Mouse (Mus musculus) right cerebral cortex, adult 18-20 months (tissue): Measurements from ENCODE around the gene Cplx3.

ENCODE experiments used
- DNase-seq: peaks from one replicate; pipeline ENCODE4 v3.0.0; 2022; ENCODE audit warnings: mixed read lengths

Gene Cplx3

DNA sequence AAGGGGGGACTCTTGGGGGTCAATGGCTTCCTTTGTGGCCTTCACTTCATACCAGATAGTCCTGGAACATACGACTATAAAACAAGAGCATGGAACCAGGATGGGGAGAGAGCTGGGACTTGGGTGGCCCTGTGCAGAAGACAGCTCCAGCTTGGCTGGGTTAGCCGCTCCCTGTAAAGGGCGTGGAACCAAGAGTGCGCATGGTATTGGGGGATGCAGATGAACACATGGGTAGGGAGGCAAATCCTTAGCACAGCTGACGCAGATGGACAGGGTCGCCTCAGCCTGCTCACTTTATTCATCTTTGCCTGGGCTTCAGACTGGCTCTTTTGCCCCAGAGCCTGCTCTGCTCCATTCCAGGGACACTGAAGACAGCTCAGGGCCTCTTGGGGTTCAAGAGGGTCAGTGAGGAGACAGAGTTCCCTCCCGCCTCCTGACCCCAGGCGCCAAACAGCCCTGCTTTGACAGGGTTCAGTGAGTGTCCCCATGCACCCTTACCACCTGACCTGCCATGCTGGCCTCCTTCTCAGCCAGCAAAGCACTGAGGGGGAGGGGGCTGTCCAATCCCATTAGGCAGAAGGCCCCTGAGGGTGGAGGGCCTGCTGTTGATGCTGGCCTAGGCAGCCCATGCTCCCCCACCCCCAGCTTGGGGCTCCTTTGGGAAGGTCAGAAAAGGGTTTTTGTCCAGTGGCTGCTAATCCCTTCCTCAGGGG, 7.1 kb downstream of the Cplx3 start:
- DNase-seq: no peak

DNA sequence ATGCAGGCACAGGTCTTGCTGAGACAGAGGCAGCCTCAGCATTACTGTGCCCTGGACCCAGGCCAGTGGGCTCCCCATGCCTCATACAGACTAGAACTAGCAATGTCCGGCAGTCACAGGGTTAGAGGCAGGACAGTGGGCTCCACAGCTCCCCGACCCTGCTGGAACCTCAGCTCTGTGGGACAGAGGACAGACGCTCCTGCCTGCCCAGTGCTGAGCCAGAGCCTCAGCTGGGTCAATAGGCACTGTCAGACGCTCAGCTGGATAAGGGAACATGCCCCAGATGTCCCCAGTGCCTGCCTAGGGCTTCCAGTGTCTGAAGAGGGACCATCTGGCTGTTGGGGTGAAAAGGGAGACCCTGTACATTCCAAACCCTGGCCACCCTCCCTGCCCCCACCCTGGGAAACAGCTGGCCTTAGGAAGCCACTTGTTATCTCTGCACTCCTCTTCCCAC, 8.1 kb downstream of the Cplx3 start:
- no peak for DNase-seq

DNA sequence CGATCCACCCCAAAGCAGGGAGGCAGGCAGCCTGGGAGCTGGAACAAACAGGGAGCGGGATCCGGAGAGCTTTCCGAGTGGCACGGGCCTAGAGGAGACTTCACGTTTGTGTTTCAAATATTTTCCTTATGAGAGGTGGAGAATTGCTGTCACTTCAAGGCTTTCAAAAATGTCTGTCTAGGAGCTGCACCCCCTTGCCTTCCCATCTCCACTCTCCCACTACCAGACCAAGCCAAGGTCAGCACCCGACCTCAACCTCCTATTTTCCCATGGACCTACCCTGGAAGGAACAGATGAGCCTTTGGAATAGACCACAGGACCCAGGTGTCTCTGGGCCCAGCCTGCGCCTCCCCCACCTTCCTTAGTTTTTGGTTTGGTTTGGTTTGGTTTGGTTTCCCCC, 8.8 kb downstream of the Cplx3 start:
- DNase-seq: no peak

DNA sequence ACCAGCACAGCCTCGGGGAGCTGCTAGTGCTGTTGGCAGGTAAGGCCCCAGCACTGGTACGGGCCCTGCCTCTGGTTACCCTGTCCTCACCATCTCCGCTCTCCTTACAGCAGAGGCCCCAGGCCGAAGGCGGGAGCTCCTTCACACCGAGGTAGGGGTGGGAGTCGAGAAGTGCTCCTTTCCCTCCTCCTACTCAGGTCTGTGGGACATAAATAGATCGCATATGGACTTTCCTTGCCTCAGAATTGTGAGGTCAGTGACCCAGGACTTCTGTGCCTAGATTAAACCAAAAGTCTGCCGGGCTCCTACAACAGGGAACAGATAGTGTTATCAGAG, 11.9 kb downstream of the Cplx3 start:
- DNase-seq: no peak

DNA sequence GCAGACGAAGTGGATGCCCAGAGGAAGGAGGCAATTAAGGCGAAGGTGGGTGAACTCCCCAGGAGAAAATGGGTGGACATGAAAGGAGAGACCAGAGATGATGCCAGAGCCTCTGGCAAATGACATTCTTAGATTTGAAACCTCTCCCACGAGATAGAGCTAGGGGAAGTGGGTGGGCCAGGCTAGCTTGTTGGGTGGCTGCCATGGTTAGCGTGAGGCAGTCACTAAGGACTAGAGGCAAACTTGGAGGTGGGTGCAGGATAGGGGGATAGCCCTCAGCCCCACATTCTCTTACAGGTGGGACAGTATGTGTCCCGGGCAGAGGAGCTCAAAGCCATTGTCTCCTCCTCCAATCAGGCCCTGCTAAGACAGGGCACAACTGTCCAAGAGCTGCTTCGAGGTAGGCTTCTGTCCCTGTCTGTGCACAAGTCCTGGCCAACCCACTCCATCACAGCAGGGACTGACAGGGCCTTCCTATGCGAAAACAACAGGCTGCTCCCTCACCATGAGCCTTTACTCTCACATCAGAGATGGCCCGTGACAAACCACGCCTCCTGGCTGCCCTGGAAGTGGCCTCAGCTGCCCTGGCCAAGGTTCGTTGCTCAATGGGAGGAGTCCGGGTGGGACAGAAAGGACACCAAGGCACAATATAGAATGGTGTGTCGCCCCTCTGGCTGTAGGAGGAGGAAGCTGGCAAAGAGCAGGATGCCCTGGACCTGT, 12.5 kb downstream of the Cplx3 start:
- DNase-seq: no peak

DNA sequence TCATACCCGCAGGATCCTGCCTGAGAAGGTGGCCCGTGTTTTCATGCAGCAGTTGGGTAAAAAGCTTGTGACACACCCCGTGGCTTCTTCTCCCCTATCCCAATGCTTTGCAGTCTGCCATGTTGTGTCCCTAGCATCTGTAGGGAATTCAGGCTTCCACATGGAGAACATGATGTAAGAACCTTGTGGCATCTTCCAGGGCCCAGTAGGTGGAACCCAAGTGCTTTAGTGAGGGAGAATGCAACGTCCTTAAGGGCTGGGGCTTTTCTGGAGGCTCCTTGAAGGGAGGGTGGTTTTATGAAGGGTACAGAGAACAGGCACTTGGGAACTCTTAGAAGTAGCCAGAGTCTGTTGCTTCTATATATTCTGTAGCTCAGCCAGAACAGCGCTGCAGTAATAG, 15.4 kb downstream of the Cplx3 start:
- DNase-seq: no peak

DNA sequence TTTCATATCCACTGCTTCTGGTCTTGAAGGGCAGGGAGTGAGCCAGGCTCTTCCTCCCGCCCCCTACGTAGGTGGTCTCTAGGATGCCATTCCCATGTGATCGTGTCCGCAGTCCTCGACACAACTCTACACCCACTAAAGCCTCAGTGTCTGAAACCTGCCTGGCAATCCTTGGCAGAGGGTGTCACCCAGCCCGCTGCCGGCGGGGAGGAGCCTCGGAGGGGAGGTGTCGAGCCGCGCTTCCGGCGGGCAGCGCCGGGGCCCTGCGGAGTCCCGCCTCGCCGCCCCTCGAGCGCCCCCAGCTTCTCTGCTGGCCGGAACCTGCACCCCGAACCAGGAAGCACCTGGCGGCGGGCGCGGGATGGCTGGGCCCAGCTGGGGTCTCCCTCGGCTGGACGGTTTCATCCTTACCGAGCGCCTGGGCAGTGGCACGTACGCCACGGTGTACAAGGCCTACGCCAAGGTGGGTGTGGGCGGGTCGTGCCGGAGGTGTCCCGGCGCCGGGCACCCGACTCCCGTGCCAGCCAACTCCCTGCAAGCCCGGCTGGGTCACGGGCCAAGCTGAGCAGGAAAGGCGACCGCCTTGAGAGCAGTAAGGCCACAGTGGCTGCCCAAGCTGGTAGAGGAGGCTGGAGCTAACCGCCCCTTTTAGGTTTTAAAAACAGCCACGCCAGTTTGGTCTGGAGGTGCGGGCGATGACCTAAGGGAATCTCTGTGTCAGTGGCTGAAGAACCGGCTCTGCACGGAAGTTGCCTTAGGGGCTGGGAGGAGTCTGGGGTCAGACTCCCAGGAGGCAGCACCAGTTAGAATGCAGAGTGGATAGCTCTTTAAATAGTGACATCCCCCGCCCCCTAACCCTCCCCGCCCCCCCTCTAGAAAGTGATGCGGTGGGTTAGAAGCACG, 16.6 kb downstream of the Cplx3 start, which contains the start of gene Ulk3:
Gene Ulk3 (plus strand): TSS at position 229 of the 903 bp plus-strand sequence.
- DNase-seq: peak; percentile 83

DNA sequence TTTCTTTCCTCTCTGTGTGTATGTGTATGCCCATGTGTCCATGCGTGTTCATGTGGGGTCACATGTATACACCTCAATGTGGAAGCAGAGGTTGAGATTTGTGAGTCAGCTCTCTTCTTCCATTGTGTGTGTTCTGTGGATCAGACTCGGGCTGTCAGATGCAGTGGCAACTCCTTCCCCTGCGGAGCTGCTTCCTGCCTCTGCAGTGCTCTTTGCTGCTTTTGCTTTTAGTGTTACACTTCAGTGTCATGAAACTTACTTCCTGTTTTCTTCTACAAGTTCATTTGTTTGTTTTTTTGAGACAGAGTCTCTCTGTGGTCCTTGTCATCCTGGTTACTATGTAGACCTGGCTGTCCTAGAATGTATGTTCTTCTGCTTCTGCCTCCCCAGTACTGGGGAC, 21.1 kb downstream of the Cplx3 start:
- DNase-seq: no peak

DNA sequence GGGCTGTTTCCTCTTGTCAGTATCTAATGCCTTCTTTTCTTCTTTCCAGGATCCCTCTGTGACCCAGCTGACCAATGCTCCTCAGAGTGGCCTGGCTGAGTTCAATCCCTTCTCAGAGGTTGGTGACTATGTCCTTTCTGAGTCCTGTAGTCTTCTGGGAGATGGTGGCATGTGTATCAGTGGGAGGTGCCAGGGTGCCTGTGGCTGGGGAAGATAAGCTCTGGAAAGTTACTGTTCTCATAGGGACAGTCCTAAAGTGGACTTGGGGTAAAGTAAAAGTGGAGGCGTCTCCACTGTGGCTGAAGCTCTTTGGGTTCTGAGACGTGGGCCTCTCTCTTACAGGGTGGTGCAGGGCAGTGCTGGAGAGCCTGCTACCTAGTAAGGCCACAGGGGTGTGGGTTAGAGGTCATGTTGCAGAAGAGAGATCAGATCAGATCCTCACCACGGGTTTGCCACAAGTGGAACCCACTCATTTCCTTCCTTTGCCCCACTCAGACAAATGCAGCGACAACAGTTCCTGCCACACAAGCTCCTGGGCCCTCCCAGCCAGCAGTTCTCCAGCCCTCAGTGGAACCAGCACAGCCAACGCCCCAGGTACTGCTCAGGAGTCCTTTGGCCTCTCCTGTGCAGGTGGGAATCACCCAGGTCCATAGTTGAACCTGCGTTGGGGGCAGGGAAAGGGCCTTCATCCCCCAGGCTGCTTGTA, 28.8 kb downstream of the Cplx3 start:
- DNase-seq: no peak

DNA sequence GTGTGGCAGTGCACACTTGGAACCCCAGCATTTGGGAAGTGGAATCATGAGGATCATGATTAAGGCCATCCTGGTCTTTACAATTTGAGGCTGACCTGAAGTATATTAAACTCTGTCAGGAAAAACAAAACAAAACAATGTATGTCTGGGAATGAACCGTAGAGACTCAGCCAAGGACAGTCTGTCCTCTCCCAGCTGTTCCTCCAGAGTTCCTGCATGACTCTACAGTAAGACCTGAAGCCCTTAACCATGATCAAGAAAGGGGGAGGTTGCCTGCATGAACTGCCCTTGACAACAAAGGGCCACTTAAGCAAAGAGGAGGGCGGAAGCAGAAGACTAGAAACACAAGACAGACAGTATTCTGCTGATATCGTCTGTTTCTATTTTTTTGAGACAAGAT, 30.5 kb downstream of the Cplx3 start:
- DNase-seq: no peak

DNA sequence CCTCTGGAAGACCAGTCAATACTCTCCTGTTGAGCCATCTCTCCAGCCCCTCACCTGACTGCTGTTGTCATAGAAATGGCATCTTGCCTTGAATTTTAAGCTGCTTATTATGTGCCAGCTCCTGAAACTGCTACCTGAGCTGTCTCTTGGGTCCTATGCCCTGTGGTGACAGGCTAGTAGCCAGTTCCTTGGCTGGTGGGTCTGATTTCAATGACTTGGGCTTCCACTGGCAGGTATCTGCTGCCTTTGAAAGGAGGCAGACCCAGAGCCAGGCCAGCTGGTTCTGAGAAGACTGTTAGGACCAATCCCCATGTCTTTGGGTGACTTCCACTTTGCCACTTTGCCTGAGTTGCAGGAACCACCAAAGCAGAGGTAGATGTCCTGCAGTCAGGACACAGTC, 31.7 kb downstream of the Cplx3 start:
- no peak for DNase-seq

DNA sequence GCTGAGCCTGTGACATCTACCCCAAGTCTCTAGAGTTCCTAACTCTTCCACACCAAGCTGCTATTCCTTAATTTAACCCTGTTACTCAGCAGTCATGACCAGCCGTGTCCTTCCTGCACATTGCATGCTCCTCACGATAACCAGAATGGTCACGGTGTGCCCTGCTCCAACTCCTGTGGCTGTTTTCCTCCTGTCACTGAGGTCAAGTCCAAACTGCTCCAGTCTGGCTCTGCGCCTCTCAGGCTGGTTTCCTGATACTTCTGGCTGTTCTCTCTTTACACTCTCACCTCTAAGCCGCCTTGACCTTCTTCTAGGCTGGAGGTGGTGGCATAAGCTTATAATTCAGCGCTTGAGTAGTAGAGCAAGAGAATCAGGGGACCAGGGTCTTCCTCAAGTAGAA, 37.6 kb downstream of the Cplx3 start:
- no peak for DNase-seq

DNA sequence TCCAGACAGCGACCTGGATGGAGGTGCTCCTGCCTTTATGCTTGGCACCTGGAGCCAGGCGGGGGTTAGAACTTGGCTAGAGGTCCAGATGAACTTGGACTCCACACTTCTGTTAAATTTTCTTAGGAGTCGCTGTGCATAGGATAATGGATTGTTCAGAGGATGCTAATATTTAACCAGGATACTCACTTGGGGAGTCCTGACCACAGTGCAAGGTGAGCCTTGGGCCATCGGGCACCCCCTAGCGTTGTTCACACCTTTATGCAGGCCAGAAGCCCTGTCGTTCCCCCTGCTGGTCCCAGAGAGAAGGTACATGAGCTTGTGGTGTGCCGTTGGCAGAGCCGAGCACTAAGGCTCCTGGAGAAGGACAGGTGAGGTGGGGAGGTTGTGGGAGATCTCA, 39.2 kb downstream of the Cplx3 start:
- no peak for DNase-seq

DNA sequence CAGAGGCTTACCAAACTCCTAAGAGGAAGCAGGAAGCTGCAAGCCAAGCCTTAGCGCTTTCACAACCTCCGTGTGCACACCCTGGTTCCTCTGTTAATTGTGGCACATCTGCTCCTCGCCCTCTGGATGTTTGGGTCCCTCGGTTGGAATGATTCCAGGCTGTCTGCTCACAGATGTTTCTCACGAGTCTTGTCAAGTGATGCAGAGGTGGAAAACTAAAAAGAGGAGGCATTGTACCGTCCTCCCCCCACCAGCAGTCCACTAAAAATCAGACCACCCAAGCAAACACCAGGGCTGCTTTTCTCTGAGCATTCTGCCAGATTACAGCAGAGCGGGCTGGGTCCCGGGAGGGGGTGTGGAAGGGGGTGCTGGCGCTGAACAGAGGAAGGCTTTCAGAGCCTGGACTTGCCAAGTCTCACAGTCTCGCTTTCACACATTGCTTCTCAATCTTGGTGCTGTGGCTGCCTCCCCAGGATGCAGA, 40.3 kb downstream of the Cplx3 start:
- peak; percentile 69 for DNase-seq

DNA sequence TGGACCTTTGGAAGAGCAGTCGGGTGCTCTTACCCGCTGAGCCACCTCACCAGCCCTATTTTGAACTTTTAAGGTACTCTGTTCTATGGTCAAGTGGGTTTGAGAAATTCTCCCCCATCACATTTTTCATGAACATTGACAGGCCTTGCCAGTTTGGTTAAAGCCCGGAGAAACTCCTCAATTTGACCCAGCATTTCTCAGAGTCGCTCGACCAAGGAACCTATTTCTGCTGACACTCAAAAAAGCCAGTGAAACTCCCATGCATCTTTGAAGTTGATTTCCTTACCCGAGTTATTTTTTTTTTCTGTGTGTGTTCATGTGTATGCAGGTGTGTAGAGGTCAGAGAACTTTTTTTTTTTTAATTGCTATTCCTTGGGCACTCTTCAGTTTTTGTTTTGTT, 41.5 kb downstream of the Cplx3 start:
- DNase-seq: no peak

DNA sequence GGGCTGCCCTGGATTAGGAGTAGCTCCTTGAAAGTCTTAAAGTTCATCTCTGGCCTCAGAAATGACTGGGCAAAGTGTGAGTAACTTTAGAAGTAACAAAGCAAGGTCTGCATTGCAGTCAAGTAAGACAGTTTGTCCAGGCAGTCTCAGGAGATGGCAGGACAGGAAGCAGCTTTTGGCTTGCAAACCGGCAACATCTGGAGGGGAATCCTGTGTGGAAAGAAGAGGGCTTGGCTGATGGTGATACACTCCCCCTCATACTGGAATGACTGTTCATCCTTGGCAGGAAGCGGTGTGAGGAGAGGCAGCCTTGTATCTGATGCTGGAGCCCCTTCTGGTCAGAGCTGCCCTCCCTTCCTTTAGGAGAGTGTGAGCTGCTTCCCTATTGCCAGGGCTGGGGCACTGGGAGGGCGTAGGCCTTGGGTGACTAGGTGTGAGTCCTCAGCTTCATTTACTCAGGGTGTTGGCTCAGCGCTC, 43.1 kb downstream of the Cplx3 start:
- DNase-seq: peak; percentile 51

DNA sequence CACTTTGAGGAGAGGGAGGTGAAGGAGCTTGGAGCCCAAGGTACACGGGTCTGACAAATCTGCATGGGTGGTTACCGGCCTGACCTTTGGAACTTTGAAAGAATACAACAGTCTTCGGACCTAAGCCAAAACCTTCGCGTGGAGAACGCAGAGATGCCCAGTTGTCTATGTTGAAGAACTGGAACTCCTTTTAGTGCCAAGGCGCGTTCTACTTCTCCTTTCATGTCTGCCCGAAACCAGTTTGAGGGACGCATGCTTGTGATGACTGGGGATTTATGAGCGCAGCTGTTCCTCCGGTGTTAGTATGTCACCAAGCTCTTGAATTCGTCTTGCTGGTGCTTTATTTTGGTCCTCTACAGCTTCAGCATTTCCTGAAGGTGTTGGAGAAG, 44.4 kb downstream of the Cplx3 start:
- DNase-seq: no peak

DNA sequence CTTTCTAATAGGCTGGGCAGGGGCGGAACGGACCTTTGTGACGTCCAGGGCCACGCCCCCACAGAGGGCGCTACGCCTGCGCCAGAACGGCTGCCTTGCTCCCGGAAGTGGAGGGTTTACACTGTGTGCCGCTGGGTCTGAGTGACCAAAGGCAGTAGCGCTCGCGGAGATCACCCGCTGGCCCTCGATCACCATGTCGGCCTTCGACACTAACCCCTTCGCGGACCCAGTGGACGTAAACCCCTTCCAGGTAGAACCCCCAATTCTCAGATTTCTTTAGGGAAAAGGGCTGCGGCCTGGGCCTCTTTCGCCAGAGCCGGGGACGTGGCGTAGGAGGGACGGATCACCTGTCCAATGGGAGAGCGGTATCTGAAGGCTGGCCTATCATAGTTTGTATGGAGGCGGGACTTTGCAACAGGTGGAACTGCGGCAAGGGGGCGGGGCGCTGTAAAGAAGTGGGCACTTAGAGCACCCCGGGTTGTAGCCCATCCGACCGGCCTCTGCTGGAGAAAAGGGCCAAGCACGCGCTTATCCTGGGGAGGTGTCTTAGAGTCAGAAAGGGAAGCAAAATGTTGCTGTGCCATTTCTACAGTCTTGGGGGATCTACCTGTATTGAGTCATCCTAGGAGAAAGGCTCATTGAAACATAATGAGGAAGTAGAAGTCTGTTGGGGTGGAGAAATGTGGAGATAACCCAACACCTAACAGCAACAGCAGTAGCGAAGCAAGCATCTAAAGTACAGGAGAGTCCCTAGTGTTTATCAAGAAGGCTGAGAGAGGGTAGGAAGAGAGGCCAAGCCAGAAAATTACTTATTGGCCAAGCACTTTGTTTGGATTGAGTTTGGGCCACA, 45.0 kb downstream of the Cplx3 start, which contains the start of gene Scamp2:
Gene Scamp2 (plus strand): TSS at position 83 of the 850 bp plus-strand sequence.
- DNase-seq: peak; percentile 96

DNA sequence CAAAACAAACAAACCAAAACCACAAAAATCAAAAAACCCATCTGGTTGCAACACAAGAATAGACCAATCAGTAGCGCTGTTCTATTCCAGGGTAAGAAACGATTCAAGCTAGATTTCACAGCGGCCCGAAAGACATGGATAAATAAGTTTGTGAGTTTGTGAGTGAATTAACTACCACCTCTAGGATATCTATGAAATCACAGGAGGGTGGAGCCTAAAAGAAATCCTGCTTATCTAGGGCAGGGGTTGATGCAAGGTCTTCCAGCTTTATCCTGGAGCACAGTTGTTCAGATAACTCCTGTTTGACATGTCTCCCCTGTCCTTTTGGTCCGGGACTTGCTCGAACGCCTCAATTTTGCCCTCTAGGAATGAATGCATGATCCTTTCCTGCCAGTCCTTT, 45.8 kb downstream of the Cplx3 start:
- no peak for DNase-seq

DNA sequence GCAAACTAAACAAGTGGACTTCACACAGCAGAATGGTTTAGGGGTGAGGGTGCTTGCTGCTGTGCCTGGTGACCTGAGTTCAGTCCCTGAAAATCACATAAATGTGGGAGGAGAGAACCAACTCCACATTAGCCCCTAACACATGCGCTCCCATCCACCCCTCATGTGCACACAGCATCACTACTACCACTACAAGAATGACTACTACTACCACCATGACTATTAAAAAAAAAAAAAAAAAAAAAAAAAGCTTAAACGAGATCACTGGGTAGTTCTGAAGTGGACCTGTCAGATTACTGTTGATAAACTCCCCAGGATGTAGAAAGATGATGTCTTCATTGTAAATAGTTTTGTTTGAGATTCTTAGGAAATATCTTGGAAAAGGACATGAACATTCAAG, 46.5 kb downstream of the Cplx3 start:
- DNase-seq: no peak

DNA sequence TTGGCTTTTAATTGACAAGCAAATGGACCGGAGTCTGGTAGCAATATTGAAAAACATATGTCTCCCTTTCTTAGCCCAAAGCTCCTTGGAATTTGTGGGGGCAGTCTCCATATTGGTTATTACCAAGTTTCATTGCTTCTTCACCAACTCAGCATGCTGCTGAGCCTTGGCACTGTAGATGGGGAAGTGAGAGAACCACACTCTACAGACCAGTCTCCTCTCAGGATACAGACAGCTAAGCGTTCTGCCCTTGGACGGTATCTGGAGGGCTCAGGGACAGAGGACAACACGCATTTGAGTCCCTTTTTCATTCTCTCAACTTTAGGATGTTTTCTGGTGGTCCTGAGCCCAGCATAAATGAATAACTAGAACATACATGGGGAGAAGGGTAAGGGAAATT, 47.5 kb downstream of the Cplx3 start:
- DNase-seq: no peak

DNA sequence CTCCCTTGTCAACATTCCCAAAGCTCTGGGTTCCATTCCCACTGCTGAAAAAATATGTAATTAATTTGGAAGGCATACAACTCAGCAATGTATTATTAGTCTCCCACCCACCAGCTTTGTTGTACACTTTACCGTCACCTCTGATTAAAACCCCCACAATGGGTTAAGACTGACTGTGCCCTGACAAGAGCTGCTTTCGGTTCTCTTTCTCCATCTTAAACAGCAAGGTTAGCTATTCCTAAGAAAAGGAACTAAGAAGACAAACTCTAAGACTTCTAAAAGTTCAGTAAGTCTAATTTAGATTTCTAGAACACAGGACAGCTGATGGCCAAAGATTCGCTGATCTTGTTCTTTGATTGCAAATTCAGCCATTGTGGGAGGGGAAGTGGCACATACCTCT, 48.9 kb downstream of the Cplx3 start:
- no peak for DNase-seq
